Mouse (Mus musculus): ENCODE data around the gene Zfp189. TPM values are rescaled to one million over a fixed set of nuclear protein-coding genes. Genes with fewer than 3 reads are reported as not detected.

Gene Zfp189
- polyA plus RNA-seq, 1 experiment from 2014 or later: 12.6 TPM

- WGBS: 82% methylated on average over 9 of the region's 9 CpGs
- Histone ChIP-seq H3K9me3 (ENCODE audit: control insufficient read depth, low read length) (no peaks in the 10 kb centered on the region), H3K4me3 (replicated peaks; ENCODE audit: low read length) (no peak overlapping the region), H3K4me1 (replicated peaks; ENCODE audit: control insufficient read depth, insufficient read depth, low read length) (peaks cover 16% of the 10 kb centered on the region), H3K27ac (no peak overlapping the region), H3K36me3 (replicated peaks; ENCODE audit: control insufficient read depth, insufficient read depth) (peaks cover 32% of the 10 kb centered on the region; the same call in 1 of the 2 replicates), H3K4me2 (replicated peaks) (peak overlapping the region; percentile 69), H3K27me3 (ENCODE audit: control insufficient read depth, insufficient read depth, low read length) (no peaks in the 10 kb centered on the region), H3K9ac (no peak overlapping the region)
- ATAC-seq (ENCODE audit: low FRiP score) (no peak), DNase-seq (ENCODE audit: low spot score) (no peak)
Observed at GRCm38 (mm10) chr4:49522576-49522975, 1.6 kb downstream of the Zfp189 start.

DNA sequence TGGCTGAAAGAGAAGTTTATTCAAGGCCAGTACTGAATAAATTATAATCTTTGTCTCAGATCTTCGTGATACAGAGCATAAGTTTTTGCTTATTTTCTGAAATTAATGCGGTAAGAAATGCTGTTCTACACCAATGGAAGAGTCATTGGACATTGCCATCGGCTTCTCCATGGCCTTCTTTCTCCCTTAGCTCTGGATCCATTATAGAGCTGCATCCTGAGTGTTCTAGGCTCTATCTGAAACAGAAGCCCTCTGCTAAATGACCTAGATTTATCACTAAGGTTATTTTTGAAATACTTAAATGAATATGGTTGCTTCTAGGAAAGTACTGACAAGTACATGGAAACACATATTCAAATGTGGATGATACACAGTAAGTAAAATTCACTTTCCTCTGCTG, 14.1 kb downstream of the Zfp189 start:
- 93% methylated on average over 3 of the region's 3 CpGs for WGBS
- H3K9ac ChIP-seq: no peak overlapping the region
- DNase-seq (ENCODE audit: low spot score) (no peak), ATAC-seq (ENCODE audit: low FRiP score) (no peak)
- H3K36me3 ChIP-seq (replicated peaks; ENCODE audit: control insufficient read depth, insufficient read depth): peaks cover 29% of the 10 kb centered on the region
- H3K4me1 ChIP-seq (replicated peaks; ENCODE audit: control insufficient read depth, insufficient read depth, low read length): no peaks in the 10 kb centered on the region
- no peak overlapping the region for H3K4me3 ChIP-seq (replicated peaks; ENCODE audit: low read length)
- no peak overlapping the region for H3K4me2 ChIP-seq (replicated peaks)
- H3K27ac ChIP-seq: no peak overlapping the region
- H3K27me3 ChIP-seq (ENCODE audit: control insufficient read depth, insufficient read depth, low read length): no peaks in the 10 kb centered on the region
- peaks cover 9% of the 10 kb centered on the region for H3K9me3 ChIP-seq (ENCODE audit: control insufficient read depth, low read length)

DNA sequence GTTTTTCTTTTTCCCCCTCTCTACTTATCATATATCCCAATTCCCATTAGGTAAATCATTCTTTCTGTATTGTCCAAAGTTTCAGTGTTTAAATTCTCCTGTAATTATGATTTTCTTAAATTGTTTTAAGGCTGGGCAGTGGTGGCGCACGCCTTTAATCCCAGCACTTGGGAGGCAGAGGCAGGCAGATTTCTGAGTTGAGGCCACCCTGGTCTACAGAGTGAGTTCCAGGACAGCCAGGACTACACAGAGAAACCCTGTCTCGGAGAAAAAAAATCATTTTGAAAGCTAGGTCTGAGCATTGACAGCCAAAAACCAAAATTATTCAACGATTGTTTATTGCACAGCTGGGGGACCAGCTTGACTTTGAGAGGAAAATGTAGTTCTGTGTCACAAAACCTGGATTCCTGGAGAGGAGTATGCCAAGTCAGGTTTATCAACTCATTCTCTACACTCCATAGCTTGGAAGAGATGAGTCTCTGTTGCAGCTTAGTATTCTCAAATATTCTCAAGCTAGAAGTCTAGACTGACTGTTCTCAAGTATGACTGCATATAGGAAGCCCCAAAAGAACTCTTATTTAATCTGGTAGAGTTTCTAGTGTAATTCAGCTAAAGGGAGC, 14.8 kb downstream of the Zfp189 start:
- Histone ChIP-seq H3K4me1 (replicated peaks; ENCODE audit: control insufficient read depth, insufficient read depth, low read length) (no peaks in the 10 kb centered on the region), H3K27ac (no peak overlapping the region), H3K36me3 (replicated peaks; ENCODE audit: control insufficient read depth, insufficient read depth) (peaks cover 22% of the 10 kb centered on the region), H3K9me3 (ENCODE audit: control insufficient read depth, low read length) (peaks cover 1% of the 10 kb centered on the region; the same call in 1 of the 2 replicates), H3K4me2 (replicated peaks) (no peak overlapping the region), H3K9ac (no peak overlapping the region), H3K4me3 (replicated peaks; ENCODE audit: low read length) (no peak overlapping the region), H3K27me3 (ENCODE audit: control insufficient read depth, insufficient read depth, low read length) (no peaks in the 10 kb centered on the region)
- WGBS: 96% methylated on average over 4 of the region's 4 CpGs
- DNase-seq (ENCODE audit: low spot score) (no peak), ATAC-seq (ENCODE audit: low FRiP score) (no peak)

DNA sequence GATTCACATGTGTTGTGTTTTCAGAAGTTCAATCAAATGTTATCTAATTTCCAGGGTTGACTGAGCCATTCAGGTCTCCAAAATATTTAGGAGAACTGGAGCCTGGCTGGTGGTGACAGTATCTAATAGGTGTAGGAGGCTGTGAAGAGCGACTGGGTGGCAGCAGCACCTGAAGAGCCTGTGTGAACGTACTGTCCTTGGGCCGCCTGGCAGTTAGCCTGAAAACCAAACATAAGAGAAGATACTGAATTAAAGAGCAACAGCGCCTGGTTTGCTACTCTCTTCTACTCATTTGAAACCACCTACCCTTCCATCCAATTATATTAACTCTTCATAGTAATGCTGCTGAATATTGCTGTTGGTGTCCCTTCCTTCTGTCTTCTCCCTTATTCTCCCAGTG, 15.7 kb downstream of the Zfp189 start:
- WGBS: 92% methylated on average over 4 of the region's 4 CpGs
- no peak overlapping the region for H3K27ac ChIP-seq
- no peak overlapping the region for H3K9ac ChIP-seq
- ATAC-seq (ENCODE audit: low FRiP score) (no peak), DNase-seq (ENCODE audit: low spot score) (no peak)
- no peaks in the 10 kb centered on the region for H3K9me3 ChIP-seq (ENCODE audit: control insufficient read depth, low read length)
- H3K36me3 ChIP-seq (replicated peaks; ENCODE audit: control insufficient read depth, insufficient read depth): peaks cover 16% of the 10 kb centered on the region
- no peak overlapping the region for H3K4me3 ChIP-seq (replicated peaks; ENCODE audit: low read length)
- H3K4me1 ChIP-seq (replicated peaks; ENCODE audit: control insufficient read depth, insufficient read depth, low read length): no peaks in the 10 kb centered on the region
- H3K4me2 ChIP-seq (replicated peaks): no peak overlapping the region
- H3K27me3 ChIP-seq (ENCODE audit: control insufficient read depth, insufficient read depth, low read length): no peaks in the 10 kb centered on the region

DNA sequence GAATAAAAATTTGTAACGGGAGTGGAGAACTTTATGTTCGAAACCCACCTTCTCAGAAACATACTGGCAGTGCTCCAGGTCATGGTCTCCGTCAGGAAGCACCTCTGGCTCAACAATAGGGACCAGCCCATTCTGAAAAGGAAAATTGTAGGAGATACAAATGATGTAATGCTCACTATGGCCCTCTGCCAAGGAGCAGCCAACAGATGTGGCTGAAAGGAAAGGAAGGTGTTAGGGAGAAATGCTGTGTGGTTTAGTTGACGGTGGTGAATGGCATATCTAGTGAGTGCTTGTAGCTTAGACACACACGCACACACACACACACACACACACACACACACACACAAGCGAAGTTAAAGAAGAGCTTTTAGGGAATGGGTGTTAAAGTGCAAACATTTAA, 18.7 kb downstream of the Zfp189 start:
- 74% methylated on average over 6 of the region's 6 CpGs for WGBS
- Histone ChIP-seq H3K36me3 (replicated peaks; ENCODE audit: control insufficient read depth, insufficient read depth) (no peaks in the 10 kb centered on the region), H3K4me2 (replicated peaks) (no peak overlapping the region), H3K4me1 (replicated peaks; ENCODE audit: control insufficient read depth, insufficient read depth, low read length) (no peaks in the 10 kb centered on the region), H3K9ac (no peak overlapping the region), H3K4me3 (replicated peaks; ENCODE audit: low read length) (no peak overlapping the region), H3K27ac (no peak overlapping the region), H3K9me3 (ENCODE audit: control insufficient read depth, low read length) (no peaks in the 10 kb centered on the region), H3K27me3 (ENCODE audit: control insufficient read depth, insufficient read depth, low read length) (no peaks in the 10 kb centered on the region)
- DNase-seq (ENCODE audit: low spot score) (no peak), ATAC-seq (ENCODE audit: low FRiP score) (no peak)

GRCm38 (mm10) chr4:49540966-49541365, 20.0 kb downstream of the Zfp189 start:
- DNase-seq (ENCODE audit: low spot score) (no peak), ATAC-seq (ENCODE audit: low FRiP score) (no peak)
- WGBS: 78% methylated on average over 3 of the region's 3 CpGs
- Histone ChIP-seq H3K36me3 (replicated peaks; ENCODE audit: control insufficient read depth, insufficient read depth) (no peaks in the 10 kb centered on the region), H3K4me2 (replicated peaks) (no peak overlapping the region), H3K9me3 (ENCODE audit: control insufficient read depth, low read length) (no peaks in the 10 kb centered on the region), H3K4me1 (replicated peaks; ENCODE audit: control insufficient read depth, insufficient read depth, low read length) (no peaks in the 10 kb centered on the region), H3K4me3 (replicated peaks; ENCODE audit: low read length) (no peak overlapping the region), H3K27ac (no peak overlapping the region), H3K9ac (no peak overlapping the region), H3K27me3 (ENCODE audit: control insufficient read depth, insufficient read depth, low read length) (no peaks in the 10 kb centered on the region)

GRCm38 (mm10) chr4:49546026-49546425, 25.1 kb downstream of the Zfp189 start:
- no peaks in the 10 kb centered on the region for H3K4me1 ChIP-seq (replicated peaks; ENCODE audit: control insufficient read depth, insufficient read depth, low read length)
- no peak overlapping the region for H3K4me3 ChIP-seq (replicated peaks; ENCODE audit: low read length)
- H3K36me3 ChIP-seq (replicated peaks; ENCODE audit: control insufficient read depth, insufficient read depth): no peaks in the 10 kb centered on the region
- DNase-seq (ENCODE audit: low spot score) (no peak), ATAC-seq (ENCODE audit: low FRiP score) (no peak)
- H3K9me3 ChIP-seq (ENCODE audit: control insufficient read depth, low read length): no peaks in the 10 kb centered on the region
- 87% methylated on average over 2 of the region's 2 CpGs for WGBS
- H3K27me3 ChIP-seq (ENCODE audit: control insufficient read depth, insufficient read depth, low read length): no peaks in the 10 kb centered on the region
- H3K4me2 ChIP-seq (replicated peaks): no peak overlapping the region
- no peak overlapping the region for H3K9ac ChIP-seq
- no peak overlapping the region for H3K27ac ChIP-seq

- Histone ChIP-seq H3K36me3 (replicated peaks; ENCODE audit: control insufficient read depth, insufficient read depth) (no peaks in the 10 kb centered on the region), H3K27ac (no peak overlapping the region), H3K27me3 (ENCODE audit: control insufficient read depth, insufficient read depth, low read length) (no peaks in the 10 kb centered on the region), H3K4me2 (replicated peaks) (no peak overlapping the region), H3K9me3 (ENCODE audit: control insufficient read depth, low read length) (no peaks in the 10 kb centered on the region), H3K4me3 (replicated peaks; ENCODE audit: low read length) (no peak overlapping the region), H3K4me1 (replicated peaks; ENCODE audit: control insufficient read depth, insufficient read depth, low read length) (no peaks in the 10 kb centered on the region), H3K9ac (no peak overlapping the region)
- 77% methylated on average over 6 of the region's 6 CpGs for WGBS
- ATAC-seq (ENCODE audit: low FRiP score): no peak
- no peak for DNase-seq (ENCODE audit: low spot score)
Observed at GRCm38 (mm10) chr4:49546873-49547543, 26.0 kb downstream of the Zfp189 start.

DNA sequence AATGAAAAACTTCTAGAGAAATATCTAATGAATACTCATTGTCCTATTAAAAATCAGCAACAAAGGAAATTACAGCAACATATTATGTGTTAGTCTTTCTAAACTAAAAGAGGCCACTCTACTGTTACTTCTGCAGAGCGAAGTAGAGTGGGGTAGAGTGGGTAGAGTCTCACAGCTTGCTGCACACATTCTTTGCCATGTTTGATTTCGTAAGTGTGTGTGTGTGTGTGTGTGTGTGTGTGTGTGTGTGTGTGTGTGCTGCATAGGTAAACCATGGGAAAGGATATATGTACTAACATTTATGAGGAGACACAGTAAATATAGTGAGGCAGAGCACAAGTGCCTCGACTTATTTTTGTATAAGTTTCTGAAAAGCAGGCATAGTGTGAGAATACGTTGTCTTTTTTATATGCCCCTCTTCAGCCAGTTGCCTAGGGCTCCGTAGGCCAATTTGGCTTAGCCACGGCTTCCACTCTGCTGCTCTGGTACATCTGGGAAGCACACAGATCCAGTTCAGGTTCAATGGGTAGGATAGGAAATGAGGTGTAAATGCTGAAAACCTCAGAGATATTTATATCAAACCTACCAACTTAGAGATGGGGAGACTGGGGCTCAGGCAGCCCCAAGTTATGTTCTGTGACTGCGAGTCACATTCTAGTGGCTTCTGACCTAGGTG, 26.7 kb downstream of the Zfp189 start:
- H3K4me1 ChIP-seq (replicated peaks; ENCODE audit: control insufficient read depth, insufficient read depth, low read length): no peaks in the 10 kb centered on the region
- 89% methylated on average over 7 of the region's 7 CpGs for whole genome bisulfite sequencing
- H3K4me3 ChIP-seq (replicated peaks; ENCODE audit: low read length): no peak overlapping the region
- H3K27ac ChIP-seq: no peak overlapping the region
- no peaks in the 10 kb centered on the region for H3K9me3 ChIP-seq (ENCODE audit: control insufficient read depth, low read length)
- no peak overlapping the region for H3K9ac ChIP-seq
- H3K4me2 ChIP-seq (replicated peaks): no peak overlapping the region
- DNase-seq (ENCODE audit: low spot score) (no peak), ATAC-seq (ENCODE audit: low FRiP score) (no peak)
- no peaks in the 10 kb centered on the region for H3K27me3 ChIP-seq (ENCODE audit: control insufficient read depth, insufficient read depth, low read length)
- no peaks in the 10 kb centered on the region for H3K36me3 ChIP-seq (replicated peaks; ENCODE audit: control insufficient read depth, insufficient read depth)

Measured in hindbrain, embryonic 14.5 days (tissue).